Mouse (Mus musculus) cerebellum, postnatal 25 days (tissue): ENCODE results near the gene Bbs4.

Experiments used
- DNase-seq, 2 experiments: peaks; one replicate each; pipeline ENCODE4 v3.0.0; 2021; ENCODE audit warnings: mixed read lengths in 2 of 2

Bbs4 gene

GRCm38 (mm10) chr9:59291688-59292492 lies 61.4 kb downstream of the Bbs4 start:
- no peak for DNase-seq

GRCm38 (mm10) chr9:59290957-59291687 lies 62.2 kb downstream of the Bbs4 start, which contains the start of gene Adpgk:
Gene Adpgk (plus strand): TSS chr9:59291558.
- peak; percentile 98 to 99 for DNase-seq

- no peak for DNase-seq
Measured at GRCm38 (mm10) chr9:59289529-59290115, 63.7 kb downstream of the Bbs4 start.

GRCm38 (mm10) chr9:59288685-59289410 lies 64.5 kb downstream of the Bbs4 start:
- DNase-seq, result no peak

- no peak for DNase-seq
Measured at GRCm38 (mm10) chr9:59288058-59288457, 65.2 kb downstream of the Bbs4 start.

GRCm38 (mm10) chr9:59285614-59286013 lies 67.7 kb downstream of the Bbs4 start:
- DNase-seq, result no peak

- no peak for DNase-seq
Measured at GRCm38 (mm10) chr9:59282683-59282986, 70.7 kb downstream of the Bbs4 start.

GRCm38 (mm10) chr9:59281871-59282682 lies 71.2 kb downstream of the Bbs4 start:
- DNase-seq, result peak; percentile 88 to 92

- no peak for DNase-seq
Measured at GRCm38 (mm10) chr9:59280888-59281287, 72.4 kb downstream of the Bbs4 start.

- no peak for DNase-seq
Measured at GRCm38 (mm10) chr9:59278694-59279093, 74.6 kb downstream of the Bbs4 start.

GRCm38 (mm10) chr9:59278199-59278598 lies 75.1 kb downstream of the Bbs4 start:
- DNase-seq, result no peak

- DNase-seq, result no peak
Measured at GRCm38 (mm10) chr9:59274846-59275455, 78.4 kb downstream of the Bbs4 start.

- no peak for DNase-seq
Measured at GRCm38 (mm10) chr9:59273199-59273598, 80.1 kb downstream of the Bbs4 start.
